Mouse (Mus musculus): ENCODE measurements at regions not wholly inside any gene's neighbourhood (a gene's known extent, or its start where the extent isn't known, plus 50 kb on each side); places are given as distances from the start of the nearest gene placed in this dataset.
"Not testable (repeated sequence)": the region's sequence is repeated elsewhere in the genome, so short reads cannot be mapped to it uniquely, and the experiment has no call there.

DNA sequence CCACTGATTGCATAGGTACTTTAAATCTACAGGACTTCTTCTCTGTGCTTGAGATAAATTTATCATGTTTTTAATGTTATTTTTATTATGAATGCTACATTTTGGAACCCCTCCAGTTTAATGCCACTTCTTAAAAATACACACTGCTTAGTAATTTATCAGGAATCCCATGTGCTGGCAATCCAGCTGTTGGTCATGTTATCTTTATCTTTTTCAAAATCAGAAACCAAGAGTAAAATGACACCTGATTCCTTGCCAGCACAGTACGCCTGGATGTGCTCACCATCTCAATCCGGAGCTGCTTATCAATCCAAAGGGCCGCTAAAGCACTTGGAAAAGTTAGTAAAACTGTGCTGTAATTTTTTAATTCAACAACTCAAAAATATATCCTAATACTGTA, 497.1 kb downstream of the Hdgfl1 start:
- no peak for DNase-seq (ENCODE audit: extremely low read depth, low read depth, low spot score)

DNA sequence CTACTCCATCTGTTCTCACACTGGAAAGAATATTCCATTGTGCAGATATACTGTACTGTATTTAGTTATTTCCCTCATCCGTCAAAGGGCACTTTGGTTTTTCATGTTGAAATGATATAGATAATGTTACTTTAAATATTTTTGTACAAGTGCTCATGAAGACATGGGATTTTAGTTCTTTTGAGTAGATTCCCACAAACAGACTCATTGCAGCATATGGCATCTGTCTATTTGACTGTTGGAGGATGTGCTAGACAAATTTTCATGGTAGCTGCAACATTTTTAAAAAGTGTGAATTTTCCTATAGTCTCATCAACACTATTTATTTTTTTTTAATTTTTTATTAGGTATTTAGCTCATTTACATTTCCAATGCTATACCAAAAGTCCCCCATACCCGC, 502.5 kb downstream of the Hdgfl1 start:
- no peak for DNase-seq (ENCODE audit: extremely low read depth, low read depth, low spot score)

DNA sequence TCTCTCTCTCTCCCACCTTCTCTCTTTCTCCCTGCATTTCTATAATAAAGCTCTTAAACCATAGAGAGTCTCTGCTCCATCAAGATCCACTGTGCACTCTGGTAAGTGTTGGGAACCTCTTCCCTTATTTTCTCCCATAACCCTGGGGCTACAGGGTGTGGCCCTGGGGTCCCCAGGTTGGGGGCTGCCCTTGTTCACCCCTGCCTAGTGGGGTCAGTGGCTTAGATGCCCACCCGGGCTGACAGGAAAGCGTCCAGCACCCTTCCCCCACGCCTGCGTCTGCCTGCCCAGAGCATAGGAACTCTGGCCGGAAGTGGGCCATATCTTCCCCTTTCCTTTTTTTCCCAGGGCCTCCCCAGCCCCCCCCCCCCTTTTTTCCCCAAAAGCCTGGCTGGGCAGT, 534.0 kb downstream of the Hdgfl1 start:
- no peak for DNase-seq (ENCODE audit: extremely low read depth, low read depth, low spot score)

DNA sequence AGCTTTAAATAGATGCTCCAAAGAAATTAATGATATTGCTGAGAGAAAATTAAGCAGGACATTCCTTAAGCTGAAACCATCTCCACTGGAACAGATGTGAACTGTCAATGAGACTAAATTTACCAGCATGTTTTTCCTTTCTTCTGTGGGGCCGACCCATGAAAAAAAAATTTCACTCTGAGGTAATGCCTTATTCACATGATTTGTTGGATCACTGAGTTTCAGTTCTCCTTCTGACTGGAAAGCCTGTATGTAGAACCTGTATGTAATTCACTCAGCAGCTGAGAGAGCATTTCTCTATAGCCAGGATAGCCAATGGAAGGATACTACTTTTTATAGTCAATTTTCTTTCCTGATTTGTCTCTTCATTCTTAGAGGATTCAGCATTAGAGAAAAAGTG, 535.3 kb downstream of the Hdgfl1 start:
- no peak for DNase-seq (ENCODE audit: extremely low read depth, low read depth, low spot score)

DNA sequence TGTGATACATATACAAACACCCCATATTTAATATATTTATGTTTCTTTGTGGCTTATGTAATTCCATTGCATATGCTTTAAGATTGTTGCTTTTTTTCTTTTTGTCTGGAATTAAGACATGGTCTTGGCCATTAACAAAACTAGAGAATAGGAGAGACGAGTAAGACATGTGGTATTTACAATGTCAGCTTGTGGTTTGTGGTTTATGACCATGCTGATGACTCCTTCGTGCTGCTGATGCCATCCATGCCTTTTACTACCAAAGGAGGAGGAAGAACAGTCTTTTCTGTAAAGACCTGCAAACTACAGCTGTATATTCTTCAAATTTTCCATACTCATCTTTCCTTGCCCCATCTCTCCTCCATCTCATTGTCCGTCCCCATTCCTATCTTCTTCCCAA, 552.7 kb downstream of the Hdgfl1 start:
- no peak for DNase-seq (ENCODE audit: extremely low read depth, low read depth, low spot score)

DNA sequence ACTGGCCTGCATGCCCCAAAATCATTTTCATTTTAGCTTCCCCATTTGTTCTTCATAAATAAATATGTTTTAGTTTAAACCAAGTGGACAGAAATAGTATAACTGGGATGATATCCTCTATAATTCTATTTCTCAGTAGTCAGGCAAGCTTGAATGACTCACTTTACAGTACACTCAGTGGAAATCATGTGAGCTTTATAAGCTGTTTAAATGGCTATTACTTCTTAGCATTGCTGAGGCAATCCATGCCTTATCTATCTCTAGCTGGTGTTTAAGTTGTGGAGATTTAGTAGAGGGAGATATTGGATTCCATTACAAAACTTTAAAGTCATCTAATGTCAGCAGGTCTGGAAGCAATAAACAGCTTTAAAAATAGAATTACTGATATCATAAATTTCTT, 553.4 kb downstream of the Hdgfl1 start:
- DNase-seq (ENCODE audit: extremely low read depth, low read depth, low spot score) = no peak

DNA sequence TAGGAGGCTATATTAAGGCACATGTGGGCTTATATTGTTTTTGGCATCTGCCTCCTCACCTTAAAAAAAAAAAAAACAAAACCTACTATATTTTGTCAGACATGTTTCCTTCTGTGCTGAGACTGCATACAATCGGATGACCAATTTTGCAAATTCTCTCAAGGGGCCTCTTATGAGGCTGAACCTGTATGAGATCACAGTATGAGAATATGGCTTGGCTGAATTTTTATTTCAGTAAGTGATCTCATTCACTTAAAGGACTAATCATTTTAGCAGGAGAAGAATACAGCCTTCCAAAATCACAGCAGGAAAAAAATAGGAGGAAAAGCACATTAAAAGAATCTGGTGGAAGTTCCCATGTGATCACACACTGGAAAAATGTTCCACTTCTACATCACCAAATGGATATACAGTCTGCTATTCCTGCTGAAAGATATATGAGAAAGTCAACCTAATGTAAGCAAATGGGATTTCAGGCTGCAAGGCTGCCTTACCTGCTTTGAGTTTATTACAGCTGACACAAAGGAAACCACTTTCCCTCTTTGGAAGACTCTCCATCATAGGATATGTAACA, 564.3 kb downstream of the Hdgfl1 start:
- no peak for DNase-seq (ENCODE audit: extremely low read depth, low read depth, low spot score)

DNA sequence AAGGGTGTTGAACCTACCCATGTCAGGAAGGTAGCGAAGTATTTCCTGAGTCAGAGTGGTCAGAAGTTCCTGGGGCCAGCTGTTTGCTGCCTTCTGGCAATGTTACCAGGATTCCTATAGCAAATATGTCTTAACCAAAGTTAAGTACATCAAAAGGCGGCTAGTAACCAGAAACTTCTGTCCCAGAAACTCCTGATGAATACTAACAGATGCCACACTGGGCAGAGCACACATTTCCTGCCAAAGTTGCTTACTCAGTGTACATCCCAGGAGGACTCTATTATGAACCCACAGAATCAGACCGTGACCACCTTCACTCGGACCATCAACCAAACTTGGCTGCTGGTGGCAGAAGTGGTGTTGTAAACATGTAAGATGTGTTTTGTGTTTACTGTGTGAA, 575.3 kb downstream of the Hdgfl1 start:
- no peak for DNase-seq (ENCODE audit: extremely low read depth, low read depth, low spot score)

DNA sequence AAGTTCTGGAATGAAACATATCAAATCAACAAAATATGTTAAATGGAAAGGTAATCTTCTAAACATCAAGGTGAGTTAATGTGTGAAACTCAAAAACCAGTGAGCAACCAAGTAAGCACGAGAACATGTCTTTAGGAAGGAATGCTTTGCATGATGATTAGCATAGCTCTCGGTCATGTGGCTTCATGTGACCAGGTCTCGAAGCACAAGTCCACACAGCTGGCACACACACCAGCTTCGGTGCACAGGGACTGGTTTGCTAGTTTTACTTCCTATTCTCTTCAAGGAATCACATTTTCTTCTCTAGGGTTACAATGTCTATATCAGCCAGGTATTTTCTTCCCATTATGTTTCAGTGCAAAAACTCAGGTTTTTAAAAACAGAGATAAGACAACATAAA, 586.1 kb downstream of the Hdgfl1 start:
- DNase-seq (ENCODE audit: extremely low read depth, low read depth, low spot score) = no peak

DNA sequence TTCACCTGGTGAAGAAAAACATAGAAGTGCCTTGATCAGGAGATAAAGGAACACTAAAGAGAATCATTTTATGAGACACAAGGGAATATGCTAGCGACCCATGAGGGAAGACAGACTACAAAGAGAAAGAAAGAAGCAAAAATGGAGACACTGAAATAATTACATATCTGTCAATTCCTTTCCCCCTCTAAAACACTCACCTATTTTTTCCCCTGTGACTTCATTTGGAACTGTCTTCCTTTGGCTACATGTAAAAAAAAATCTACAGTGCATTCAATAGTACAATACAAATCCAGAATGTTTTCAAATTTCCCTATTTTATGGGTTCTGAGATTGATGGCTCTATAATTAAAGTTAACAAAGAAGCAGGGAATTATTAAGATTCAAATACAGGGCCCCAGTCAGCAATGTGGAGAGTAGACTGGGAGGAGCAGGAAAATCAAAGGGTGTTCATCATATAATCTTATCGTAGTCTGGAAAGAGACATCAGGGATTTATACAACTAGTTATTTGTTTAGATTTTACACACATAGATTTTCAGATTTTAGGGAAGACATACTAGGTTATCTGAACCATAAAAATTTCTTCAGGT, 598.0 kb downstream of the Hdgfl1 start:
- no peak for DNase-seq (ENCODE audit: extremely low read depth, low read depth, low spot score)

DNA sequence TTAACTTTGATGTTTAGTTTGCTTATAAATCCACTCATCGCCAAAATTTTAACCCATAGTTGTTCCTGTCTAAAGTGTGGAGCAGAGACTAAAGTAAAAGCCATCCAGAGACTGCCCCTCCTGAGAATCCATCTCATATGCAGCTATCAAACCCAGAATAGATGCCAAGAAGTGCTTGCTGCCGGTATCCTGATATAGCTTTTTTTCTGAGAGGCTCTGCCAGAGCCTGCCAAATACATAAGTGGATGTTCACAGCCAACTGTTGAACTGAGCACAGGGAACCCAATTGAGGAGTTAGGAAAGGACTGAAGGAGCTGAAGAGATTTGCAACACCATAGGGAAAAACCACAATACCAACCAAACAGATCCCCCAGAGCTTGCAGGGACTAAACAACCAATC, 600.3 kb downstream of the Hdgfl1 start:
- DNase-seq (ENCODE audit: extremely low read depth, low read depth, low spot score) = no peak

DNA sequence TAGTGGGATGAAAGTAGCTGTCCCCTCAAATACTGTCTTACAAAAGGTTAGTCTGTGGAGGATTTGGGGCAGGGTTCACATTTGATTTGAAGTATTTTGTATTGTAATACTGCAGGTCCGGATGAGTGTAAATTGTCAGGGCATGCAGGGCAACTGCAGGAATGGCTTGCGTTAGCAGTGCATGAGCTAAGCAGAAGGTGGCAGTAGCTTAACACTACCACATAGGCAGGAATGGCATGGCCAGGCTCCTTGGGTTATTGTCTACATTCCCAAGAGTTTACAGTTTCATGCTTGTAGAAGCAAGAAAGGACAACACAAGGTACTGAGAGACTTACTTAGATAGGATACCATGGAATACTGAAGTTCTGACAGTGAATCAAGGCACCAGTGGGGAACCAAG, 611.3 kb downstream of the Hdgfl1 start:
- DNase-seq (ENCODE audit: extremely low read depth, low read depth, low spot score) = no peak

DNA sequence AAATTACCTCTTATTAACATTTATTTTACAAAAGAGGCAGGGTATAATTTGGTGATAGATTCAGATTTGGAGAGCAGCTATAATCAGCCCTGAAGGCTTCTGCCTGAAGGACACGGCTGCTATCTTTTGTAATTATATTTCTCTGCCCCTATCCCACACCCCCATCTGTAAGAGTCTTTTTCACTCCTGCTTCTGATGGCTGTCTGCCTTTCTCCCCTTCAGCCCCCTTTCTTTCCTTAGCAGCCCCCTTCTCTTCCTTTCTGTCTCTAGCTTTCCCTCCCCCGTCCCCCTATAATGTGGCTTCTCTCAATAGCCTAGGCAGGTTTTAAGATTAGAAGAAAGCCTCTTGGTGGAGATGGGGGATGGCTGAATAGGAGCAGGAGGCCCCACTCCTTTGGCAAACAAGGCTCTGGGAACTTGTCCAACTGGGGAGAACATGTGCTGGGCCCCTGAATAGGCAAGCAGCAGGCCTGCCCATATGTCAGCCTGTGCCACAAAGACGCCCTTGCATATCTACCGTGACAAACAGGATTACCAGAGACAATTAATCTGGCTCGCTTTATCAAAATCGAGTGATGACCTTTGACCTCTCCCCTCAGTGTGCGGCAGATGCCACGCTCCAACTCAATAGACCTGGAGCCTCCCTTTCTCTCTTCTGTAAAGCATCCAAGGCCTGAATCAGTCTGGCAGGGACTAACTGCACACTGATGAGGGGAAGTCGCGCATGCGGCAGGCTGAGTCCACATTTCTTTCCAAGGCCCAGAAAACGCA, 615.1 kb downstream of the Hdgfl1 start:
- DNase-seq (ENCODE audit: extremely low read depth, low read depth, low spot score) = no peak

DNA sequence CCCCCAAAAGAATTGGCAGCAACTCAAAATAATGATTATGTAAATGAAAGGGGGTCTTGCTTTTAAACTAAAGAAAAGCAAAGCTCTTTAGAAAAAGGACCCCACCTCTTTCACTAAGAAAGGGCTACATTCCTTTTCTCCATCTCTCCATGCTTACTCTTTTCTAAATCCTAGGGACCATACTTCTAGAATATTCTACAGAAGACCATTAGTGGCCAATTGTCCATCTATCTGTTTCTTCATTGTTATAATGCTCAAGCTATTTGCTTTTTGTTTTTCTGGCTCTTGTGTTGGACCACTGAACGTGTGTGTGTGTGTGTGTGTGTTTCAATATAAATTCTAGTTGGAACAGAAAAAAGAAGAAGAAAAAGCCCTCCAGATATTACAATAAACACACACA, 615.7 kb downstream of the Hdgfl1 start:
- DNase-seq (ENCODE audit: extremely low read depth, low read depth, low spot score) = no peak

DNA sequence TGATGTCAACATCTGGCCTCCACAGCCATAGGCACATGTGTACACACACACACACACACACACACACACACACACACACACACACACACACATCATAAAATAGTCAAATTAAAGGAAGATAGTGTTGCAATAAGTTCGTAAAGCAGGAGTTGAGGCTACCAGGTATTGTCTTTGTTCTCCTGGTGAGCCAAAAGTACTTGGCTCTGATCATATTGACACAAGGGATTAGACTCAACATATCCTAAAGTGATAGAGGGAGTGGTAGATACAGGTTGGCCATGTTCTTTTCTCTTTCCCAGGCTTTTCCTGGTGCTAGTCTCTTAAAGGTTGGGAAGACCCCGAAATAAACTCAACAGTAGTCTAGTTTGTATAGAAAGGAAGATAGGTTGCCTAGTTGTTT, 616.9 kb downstream of the Hdgfl1 start:
- DNase-seq (ENCODE audit: extremely low read depth, low read depth, low spot score) = peak; percentile 52

DNA sequence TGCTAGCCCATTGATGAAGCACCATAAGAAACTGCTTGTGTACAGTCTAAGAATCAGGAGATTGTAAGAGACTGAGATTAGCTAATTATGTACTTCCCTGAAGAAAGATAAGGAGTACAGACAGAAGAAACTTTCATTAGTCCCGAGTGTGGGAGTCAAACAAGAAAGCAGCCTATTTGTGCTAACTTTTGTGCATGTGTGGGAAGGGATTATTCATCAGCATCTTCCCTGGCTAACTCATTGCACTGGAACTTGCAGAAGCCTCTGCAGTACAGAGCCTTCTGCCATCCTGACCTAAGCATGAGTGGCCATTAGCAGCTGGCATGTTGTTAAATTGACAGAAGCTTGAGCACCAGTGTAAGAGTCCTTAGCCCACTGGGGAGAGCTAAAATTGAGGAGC, 619.5 kb downstream of the Hdgfl1 start:
- DNase-seq (ENCODE audit: extremely low read depth, low read depth, low spot score) = no peak

DNA sequence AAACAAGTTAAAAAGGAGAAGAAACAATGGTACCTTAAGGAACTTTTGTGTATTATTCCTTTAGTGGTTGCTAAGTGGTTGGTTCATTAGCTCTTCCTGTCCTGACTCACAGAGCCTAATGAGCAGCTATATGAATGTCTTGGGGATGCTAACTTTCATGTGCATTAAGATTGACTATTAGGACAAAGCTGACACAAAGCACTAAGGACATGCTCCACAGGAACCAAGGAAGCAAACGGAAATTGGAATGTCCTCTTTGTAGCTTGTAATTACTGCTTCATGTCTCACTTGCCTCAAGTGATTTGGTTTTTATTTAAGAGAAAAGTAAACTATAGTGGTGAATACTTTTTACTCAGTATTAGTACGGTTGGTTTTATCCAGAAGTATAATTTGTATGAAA, 627.2 kb downstream of the Hdgfl1 start:
- no peak for DNase-seq (ENCODE audit: extremely low read depth, low read depth, low spot score)

DNA sequence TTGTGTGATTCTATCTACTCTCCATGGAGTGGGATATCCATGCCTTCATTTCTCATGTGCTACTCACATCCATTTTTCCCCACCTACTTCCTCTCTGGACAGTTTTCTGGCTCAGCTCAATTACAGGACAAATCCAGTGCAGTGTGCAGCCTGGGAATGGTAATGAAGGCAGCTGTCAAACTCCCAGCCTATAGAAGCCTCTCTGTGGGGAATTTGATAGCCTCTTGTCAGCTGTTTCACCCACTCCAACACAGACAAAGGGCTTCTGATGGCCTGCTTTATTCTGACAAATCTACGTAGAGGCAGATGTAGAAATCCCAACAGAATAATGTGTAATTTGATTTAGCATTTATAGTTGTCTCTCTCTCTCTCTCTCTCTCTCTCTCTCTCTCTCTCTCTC, 650.6 kb downstream of the Hdgfl1 start:
- no peak for DNase-seq (ENCODE audit: extremely low read depth, low read depth, low spot score)

DNA sequence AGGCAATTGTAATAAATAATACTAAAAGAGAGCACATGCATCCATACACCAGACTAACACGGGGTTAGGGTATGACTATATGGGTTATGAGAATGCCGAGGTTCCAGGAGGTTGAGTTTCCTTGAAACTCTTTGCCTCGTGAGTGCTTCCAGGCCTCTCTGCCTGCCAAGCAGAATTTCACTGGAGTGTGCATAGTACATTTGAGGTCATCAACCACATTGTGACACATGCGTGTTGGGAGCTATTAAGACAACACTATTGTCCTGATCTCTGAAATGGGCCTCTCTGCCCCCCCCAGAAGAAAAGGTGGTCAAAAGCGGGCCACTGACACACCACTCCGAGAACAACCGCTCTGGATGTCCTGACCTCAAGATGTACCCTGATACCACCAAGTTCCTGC, 655.8 kb downstream of the Hdgfl1 start:
- no peak for DNase-seq (ENCODE audit: extremely low read depth, low read depth, low spot score)

DNA sequence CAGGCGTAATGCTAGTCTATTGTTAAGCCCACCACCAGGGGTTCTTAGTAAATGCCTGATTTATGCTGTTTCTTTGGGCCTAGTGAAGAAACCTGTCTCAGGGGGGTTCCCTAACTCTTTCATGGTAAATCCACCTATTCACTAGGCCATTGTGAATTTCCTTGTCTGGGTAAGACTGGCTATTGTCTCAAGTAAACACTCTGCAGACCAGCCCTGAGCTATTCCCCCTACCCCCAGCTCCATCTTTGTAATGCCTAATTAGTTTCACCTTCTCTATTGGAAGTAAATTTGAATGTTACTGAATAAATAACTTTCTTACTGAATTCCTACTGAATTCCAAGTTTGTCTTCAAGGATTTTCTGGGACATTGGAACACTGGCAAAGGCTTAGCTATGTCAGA, 656.2 kb downstream of the Hdgfl1 start:
- not testable (repeated sequence) for DNase-seq (ENCODE audit: extremely low read depth, low read depth, low spot score)

DNA sequence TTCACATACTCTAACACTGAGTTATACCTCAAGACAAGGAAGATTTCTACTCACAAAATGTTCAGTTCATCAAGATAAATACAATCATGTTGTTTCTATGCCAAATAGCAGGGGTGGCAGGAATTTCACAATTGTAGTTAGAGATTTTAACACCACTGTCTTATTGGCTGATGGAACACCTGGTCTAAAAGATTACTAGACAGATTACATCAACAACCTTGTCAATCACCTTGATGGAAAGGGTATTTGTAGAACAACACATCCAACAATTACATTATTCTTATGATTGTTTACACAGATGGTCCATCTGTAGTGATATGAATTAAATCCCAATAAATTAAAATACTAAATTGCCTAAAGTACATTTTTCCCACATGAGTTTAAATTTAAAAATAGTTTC, 657.4 kb downstream of the Hdgfl1 start:
- DNase-seq (ENCODE audit: extremely low read depth, low read depth, low spot score) = no peak

DNA sequence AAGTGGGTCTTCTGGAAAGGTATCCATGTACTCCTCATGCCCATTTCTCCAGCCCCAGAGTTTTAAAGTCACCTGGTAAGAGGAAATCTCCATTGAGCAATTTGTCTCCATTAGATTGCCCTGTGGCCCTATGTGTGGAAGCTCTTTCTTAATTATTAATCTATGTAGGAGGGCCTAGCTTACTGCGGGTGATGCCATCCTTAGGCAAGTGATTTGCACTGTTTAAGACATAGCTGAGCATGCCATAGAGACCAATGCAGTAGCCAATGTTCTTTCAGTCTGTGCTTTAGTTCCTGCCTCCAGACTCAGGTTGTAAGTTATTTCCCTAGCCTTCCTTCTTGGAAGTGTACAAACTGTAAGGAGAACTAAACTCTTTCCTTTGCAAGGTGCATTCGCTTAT, 661.0 kb downstream of the Hdgfl1 start:
- peak; percentile 68 for DNase-seq (ENCODE audit: extremely low read depth, low read depth, low spot score)

DNA sequence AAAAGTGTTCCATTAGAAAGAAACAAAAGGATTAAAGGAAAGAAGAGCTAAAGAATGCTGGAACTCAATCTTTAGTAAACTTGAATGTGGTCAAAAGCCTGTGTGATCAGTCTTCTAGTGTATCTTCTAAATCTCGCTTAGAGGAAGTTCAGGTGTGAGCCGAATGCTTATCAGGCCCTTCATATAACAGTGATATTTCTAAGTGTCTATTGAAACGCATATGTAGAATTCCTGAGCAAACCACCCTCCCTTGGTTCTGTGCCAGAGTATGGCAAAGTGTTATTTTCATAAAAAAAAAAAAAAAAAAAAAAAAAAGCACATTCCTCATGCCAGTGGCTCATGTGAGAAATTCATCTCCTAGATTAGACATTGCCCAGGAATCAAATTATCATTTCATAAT, 681.2 kb downstream of the Hdgfl1 start:
- no peak for DNase-seq (ENCODE audit: extremely low read depth, low read depth, low spot score)

Measured in fat pad, adult 2 months (tissue).